Mouse (Mus musculus): ENCODE results near the gene Espnl. TPM values are rescaled to one million over a fixed set of nuclear protein-coding genes. Genes with fewer than 3 reads are reported as not detected.

The Espnl gene
- total RNA-seq, 2 experiments from 2014 or later: 0.13 to 0.14 TPM

- DNase-seq (ENCODE audit: extremely low spot score in 1 of 2, low spot score in 2 of 2): peak in 1 of 2 experiments; percentile 77
- intact Hi-C loops (cut with DNase I): no loop called here
Observed at GRCm38 (mm10) chr1:91366215-91367108, 44.6 kb downstream of the Espnl start, which contains the start of gene Erfe. Gene Erfe, plus strand, starts transcription at chr1:91366430.

GRCm38 (mm10) chr1:91367295-91367694, 45.4 kb downstream of the Espnl start:
- DNase-seq (ENCODE audit: extremely low spot score in 1 of 2, low spot score in 2 of 2): no peak
- intact Hi-C loops (cut with DNase I): no loop called here

- intact Hi-C loops (cut with DNase I): no loop called here
- no peak for DNase-seq (ENCODE audit: extremely low spot score in 1 of 2, low spot score in 2 of 2)
Observed at GRCm38 (mm10) chr1:91369408-91369807, 47.5 kb downstream of the Espnl start.

GRCm38 (mm10) chr1:91370055-91370454, 48.2 kb downstream of the Espnl start:
- intact Hi-C loops (cut with DNase I): loop anchor here (10.0 kb wide), 1 partner anchor 245 kb away; no protein-coding TSS in a partner anchor
- DNase-seq (ENCODE audit: extremely low spot score in 1 of 2, low spot score in 2 of 2): no peak

- DNase-seq (ENCODE audit: extremely low spot score in 1 of 2, low spot score in 2 of 2): no peak
- intact Hi-C loops (cut with DNase I): loop anchor here (10.0 kb wide), 1 partner anchor 249 kb away; no protein-coding TSS in a partner anchor
Observed at GRCm38 (mm10) chr1:91373414-91373835, 51.5 kb downstream of the Espnl start.

GRCm38 (mm10) chr1:91380453-91381090, 58.7 kb downstream of the Espnl start:
- DNase-seq (ENCODE audit: extremely low spot score in 1 of 2, low spot score in 2 of 2): peak; percentile 53 to 82
- intact Hi-C loops (cut with DNase I): loop anchor here (10.0 kb wide), 1 partner anchor 406 kb away; no protein-coding TSS in a partner anchor

GRCm38 (mm10) chr1:91381091-91381471, 59.2 kb downstream of the Espnl start:
- no peak for DNase-seq (ENCODE audit: extremely low spot score in 1 of 2, low spot score in 2 of 2)
- intact Hi-C loops (cut with DNase I): loop anchor here (10.0 kb wide), 1 partner anchor 406 kb away; no protein-coding TSS in a partner anchor

GRCm38 (mm10) chr1:91390369-91390768, 68.5 kb downstream of the Espnl start:
- intact Hi-C loops (cut with DNase I): no loop called here
- no peak for DNase-seq (ENCODE audit: extremely low spot score in 1 of 2, low spot score in 2 of 2)

- no peak for DNase-seq (ENCODE audit: extremely low spot score in 1 of 2, low spot score in 2 of 2)
- intact Hi-C loops (cut with DNase I): no loop called here
Observed at GRCm38 (mm10) chr1:91397927-91398259, 76.0 kb downstream of the Espnl start.

Other genes starting within 250 kb of the Espnl start
- gene Rbm44, start 177.0 kb upstream of the Espnl start, total RNA-seq (2021): under 1 TPM; 0.24 to 0.36 TPM
- gene Ramp1, start 142.3 kb upstream of the Espnl start, total RNA-seq (2021): 10 to 100 TPM; 33.9 to 37.5 TPM
- gene Ube2f, start 71.8 kb upstream of the Espnl start, total RNA-seq (2021): 10 to 100 TPM; 47.5 to 50.0 TPM
- gene Scly, start 23.7 kb upstream of the Espnl start, total RNA-seq (2021): 10 to 100 TPM; 10.4 to 10.5 TPM
- gene Klhl30, start 28.9 kb downstream of the Espnl start, total RNA-seq (2021): not detected
- under 1 TPM; 0.39 to 0.41 TPM for gene Erfe, start 44.4 kb downstream of the Espnl start, total RNA-seq (2021)
- gene Ilkap, start 76.7 kb downstream of the Espnl start, total RNA-seq (2021): 10 to 100 TPM; 62.9 to 68.6 TPM
- gene Hes6, start 92.0 kb downstream of the Espnl start, total RNA-seq (2021): 10 to 100 TPM; 26.6 to 27.3 TPM
- 10 to 100 TPM; 14.6 to 16.0 TPM for gene Per2, start 137.2 kb downstream of the Espnl start, total RNA-seq (2021)
- 10 to 100 TPM; 13.7 to 14.4 TPM for gene Traf3ip1, start 172.6 kb downstream of the Espnl start, total RNA-seq (2021)
- gene Asb1, start 218.5 kb downstream of the Espnl start, total RNA-seq (2021): 10 to 100 TPM; 38.8 to 44.4 TPM

Data from left cerebral cortex, postnatal 10 days (tissue).